Mouse (Mus musculus): ENCODE measurements at regions not wholly inside any gene's neighbourhood (a gene's known extent, or its start where the extent isn't known, plus 50 kb on each side); places are given as distances from the start of the nearest gene placed in this dataset.

DNA sequence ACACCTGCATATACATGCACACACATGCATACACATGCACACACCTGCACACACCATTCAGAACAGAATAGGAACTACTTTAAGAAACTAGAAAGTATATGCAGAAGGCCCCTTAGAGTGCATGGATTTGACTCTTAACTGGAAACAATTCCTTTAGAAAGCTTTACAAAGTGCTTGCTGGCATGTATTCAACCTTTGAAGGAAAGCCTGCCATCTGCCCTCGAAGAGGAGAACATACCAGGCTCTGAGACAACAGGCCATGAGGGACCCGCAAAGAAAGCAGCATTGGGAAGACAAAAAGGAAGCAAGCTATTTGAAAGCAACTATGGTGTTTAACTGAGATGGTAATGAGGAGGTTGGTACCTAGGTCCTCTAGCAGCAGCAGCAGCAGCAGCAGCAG is 74.0 kb upstream of the Spon1 start:
- TF ChIP-seq CTCF (IDR thresholded peaks at IDR 0.05) (no peak), POLR2A (IDR thresholded peaks at IDR 0.05; ENCODE audit: insufficient read depth, low read depth, low read length) (no peak)

Data from heart, adult 2 months (tissue).